Mouse (Mus musculus) liver, embryonic 15.5 days (tissue): Measurements from ENCODE around the gene Spc24. TPM values are rescaled to one million over a fixed set of nuclear protein-coding genes. Genes with fewer than 3 reads are reported as not detected.

Experiments used
- microRNA-seq: library from miRNA; unstranded; fragments of <30 nt; microRNA quantifications from one replicate; pipeline ENCODE4, GENCODE M21; 2016
- polyA plus RNA-seq: library from polyadenylated mRNA; unstranded; fragments of >200 nt; fragmentation: Nextera tagmentation; extraction: Ambion mirVana; gene quantifications from 2 replicates; pipeline ENCODE4 v1.2.1, GENCODE M21; 2015

Gene Spc24
- polyA plus RNA-seq, 1 experiment from 2014 or later, result 82.2 TPM

Small RNA genes lying within 50 kb of the gene (microRNA-seq; reads per million reads assigned to microRNA genes)
- 2.8 reads per million, percentile 3 among the genes with 10 or more reads in this experiment for gene Mir7083

Other genes starting within 250 kb of the Spc24 start
- 9.5 and 10.5 TPM in 2 replicates for gene AB124611, start 234.1 kb downstream of the Spc24 start, polyA plus RNA-seq
- gene Carm1, start 213.4 kb downstream of the Spc24 start, polyA plus RNA-seq, result 18.2 and 23.1 TPM in 2 replicates
- 18.4 and 18.9 TPM in 2 replicates for gene Timm29, start 167.6 kb downstream of the Spc24 start, polyA plus RNA-seq
- 10.9 and 12.7 TPM in 2 replicates for gene Yipf2, start 167.5 kb downstream of the Spc24 start, polyA plus RNA-seq
- 22.5 and 24.5 TPM in 2 replicates for gene Smarca4, start 144.1 kb downstream of the Spc24 start, polyA plus RNA-seq
- gene Ldlr, start 36.8 kb downstream of the Spc24 start, polyA plus RNA-seq, result 24.5 and 24.6 TPM in 2 replicates
- 4.8 and 5.5 TPM in 2 replicates for gene Kank2, start 38.4 kb upstream of the Spc24 start, polyA plus RNA-seq
- 35.0 and 42.9 TPM in 2 replicates for gene Angptl8, start 75.2 kb upstream of the Spc24 start, polyA plus RNA-seq
- 4.2 and 5.6 TPM in 2 replicates for gene Dock6, start 92.3 kb upstream of the Spc24 start, polyA plus RNA-seq
- 12.0 and 13.1 TPM in 2 replicates for gene Rab3d, start 157.9 kb upstream of the Spc24 start, polyA plus RNA-seq
- gene Ccdc159, start 167.2 kb upstream of the Spc24 start, polyA plus RNA-seq, result 0.99 and 1.5 TPM in 2 replicates
- 137 and 160 TPM in 2 replicates for gene Tmem205, start 167.3 kb upstream of the Spc24 start, polyA plus RNA-seq
- gene Plppr2, start 176.7 kb upstream of the Spc24 start, polyA plus RNA-seq, result 1.2 and 1.5 TPM in 2 replicates
- 2.2 and 2.5 TPM in 2 replicates for gene Swsap1, start 195.5 kb upstream of the Spc24 start, polyA plus RNA-seq
- gene Epor, start 203.2 kb upstream of the Spc24 start, polyA plus RNA-seq, result 124 and 142 TPM in 2 replicates
- 0.10 and 0.13 TPM in 2 replicates for gene Rgl3, start 229.1 kb upstream of the Spc24 start, polyA plus RNA-seq
- not detected in 2 replicates for gene Ccdc151, start 242.3 kb upstream of the Spc24 start, polyA plus RNA-seq
- gene Prkcsh, start 242.5 kb upstream of the Spc24 start, polyA plus RNA-seq, result 50.6 and 57.5 TPM in 2 replicates